Mouse (Mus musculus): ENCODE measurements around the gene Psen1. TPM values are rescaled to one million over a fixed set of nuclear protein-coding genes. Genes with fewer than 3 reads are reported as not detected.

The Psen1 gene
- polyA plus RNA-seq, 1 experiment from 2014 or later = 58.2 TPM

Other genes starting within 250 kb of the Psen1 start
- gene Dpf3, start 200.4 kb upstream of the Psen1 start, polyA plus RNA-seq (2016; fragmentation: Nextera tagmentation; extraction: Ambion mirVana) = 1.2 and 2.2 TPM in 2 replicates
- gene Dcaf4, start 167.7 kb upstream of the Psen1 start, polyA plus RNA-seq (2016; fragmentation: Nextera tagmentation; extraction: Ambion mirVana) = 24.1 and 25.2 TPM in 2 replicates
- 21.3 and 21.9 TPM in 2 replicates for gene Zfyve1, start 90.9 kb upstream of the Psen1 start, polyA plus RNA-seq (2016; fragmentation: Nextera tagmentation; extraction: Ambion mirVana)
- 294 and 319 TPM in 2 replicates for gene Rbm25, start 56.9 kb upstream of the Psen1 start, polyA plus RNA-seq (2016; fragmentation: Nextera tagmentation; extraction: Ambion mirVana)
- 0.07 TPM in 2 replicates for gene Papln, start 75.5 kb downstream of the Psen1 start, polyA plus RNA-seq (2016; fragmentation: Nextera tagmentation; extraction: Ambion mirVana)
- 35.5 and 37.1 TPM in 2 replicates for gene Numb, start 233.8 kb downstream of the Psen1 start, polyA plus RNA-seq (2016; fragmentation: Nextera tagmentation; extraction: Ambion mirVana)

Data from forebrain, embryonic 10.5 days (tissue).